Mouse (Mus musculus) right cerebral cortex, adult 18-20 months (tissue): Measurements from ENCODE around the gene Smug1.
A peak's percentile ranks its signal among the peaks of the same experiment; 100 is the strongest.

Experiments used
- DNase-seq: peaks from one replicate; pipeline ENCODE4 v3.0.0; 2022; ENCODE audit warnings: mixed read lengths

Smug1 gene

GRCm38 (mm10) chr15:103176874-103177421, 10.1 kb upstream of the Smug1 start:
- peak; percentile 88 for DNase-seq

- DNase-seq = no peak
These were observed 6.4 kb upstream of the Smug1 start for GRCm38 (mm10) chr15:103173251-103173650.

- DNase-seq = peak; percentile 56
These were observed 5.6 kb upstream of the Smug1 start for GRCm38 (mm10) chr15:103172537-103172936.

GRCm38 (mm10) chr15:103171276-103171675, 4.4 kb upstream of the Smug1 start:
- no peak for DNase-seq

- no peak for DNase-seq
These were observed 3.4 kb upstream of the Smug1 start for GRCm38 (mm10) chr15:103170316-103170679.

GRCm38 (mm10) chr15:103169612-103170315, 2.9 kb upstream of the Smug1 start:
- no peak for DNase-seq

- DNase-seq = no peak
These were observed 2.1 kb upstream of the Smug1 start for GRCm38 (mm10) chr15:103168801-103169611.

GRCm38 (mm10) chr15:103167786-103168185, 894 bp upstream of the Smug1 start:
- DNase-seq = no peak

- no peak for DNase-seq
These were observed 968 bp downstream of the Smug1 start for GRCm38 (mm10) chr15:103165924-103166323.

- peak; percentile 90 for DNase-seq
These were observed 1.5 kb downstream of the Smug1 start for GRCm38 (mm10) chr15:103165379-103165778.

GRCm38 (mm10) chr15:103163182-103163919, 3.5 kb downstream of the Smug1 start:
- peak; percentile 96 for DNase-seq

GRCm38 (mm10) chr15:103157585-103157984, 9.3 kb downstream of the Smug1 start:
- peak; percentile 68 for DNase-seq

GRCm38 (mm10) chr15:103156890-103157289, 10.0 kb downstream of the Smug1 start:
- no peak for DNase-seq

- no peak for DNase-seq
These were observed 11.2 kb downstream of the Smug1 start for GRCm38 (mm10) chr15:103155366-103156321.

GRCm38 (mm10) chr15:103152890-103153610, 13.8 kb downstream of the Smug1 start:
- no peak for DNase-seq

- DNase-seq = no peak
These were observed 14.5 kb downstream of the Smug1 start for GRCm38 (mm10) chr15:103152371-103152770.

GRCm38 (mm10) chr15:103147779-103148178, 19.1 kb downstream of the Smug1 start:
- DNase-seq = no peak

GRCm38 (mm10) chr15:103147422-103147690, 19.5 kb downstream of the Smug1 start:
- DNase-seq = no peak

- peak; percentile 81 for DNase-seq
These were observed 20.1 kb downstream of the Smug1 start for GRCm38 (mm10) chr15:103146627-103147421.

GRCm38 (mm10) chr15:103145635-103146299, 21.1 kb downstream of the Smug1 start:
- DNase-seq = no peak
